11 mouse cellular contexts compared by ENCODE assay signal in the genomic region with DNA sequence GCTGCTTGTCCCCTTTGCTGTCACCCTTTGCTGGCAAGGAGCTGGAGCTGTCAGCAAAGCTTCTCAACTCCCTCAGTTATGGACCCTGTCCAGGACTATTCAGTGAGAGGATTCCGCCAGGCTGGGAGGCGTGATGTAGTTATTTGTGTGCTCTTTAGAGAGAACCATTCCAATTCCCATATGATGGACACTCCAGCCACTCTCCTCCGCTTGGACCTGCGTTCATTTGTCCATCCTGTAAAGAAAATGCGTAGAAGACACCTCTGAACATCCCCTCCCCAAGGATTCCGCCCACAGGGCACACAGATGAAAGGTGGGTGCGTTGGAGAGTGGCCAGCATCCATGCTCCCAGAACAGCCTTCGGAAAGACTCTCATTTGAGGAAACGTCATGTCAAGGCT.
"Had no signal": no experiment of that assay in that cellular context is flagged by ENCODE, and none has a peak within 500 bp of the region (broad histone marks: within the 10 kb centered on the region; RNA-seq: fewer than 3 reads in every experiment).

No protein-coding gene starts in this region.

- DNase-seq: kidney, adult 11 months; kidney, adult 9 months; kidney, postnatal 36 days; layer of hippocampus, postnatal 36 days; lung, embryonic 14.5 days; lung, postnatal 10 days; lung, postnatal 4 days; midbrain, embryonic 14.5 days; thymus, adult 2 months; thymus, postnatal 25 days had no signal

- ATAC-seq: liver, embryonic 12.5 days had no signal
